In genomic region chr1:166045060-166045893, GRCm38 (mm10) we compare ENCODE assay signal across 9 mouse cellular contexts. TPM values are rescaled to one million over a fixed set of nuclear protein-coding genes. Genes with fewer than 3 reads are reported as not detected.
DNase-seq lines count a peak whose midpoint lies in the region; ATAC-seq and TF ChIP-seq lines count a peak whose summit lies in the region.
"Had no signal": no experiment of that assay in that cellular context is flagged by ENCODE, and none has a peak within 500 bp of the region (broad histone marks: within the 10 kb centered on the region; RNA-seq: fewer than 3 reads in every experiment).

No protein-coding gene starts in this region.

- 40% methylated on average over 14 of the region's 14 CpGs for WGBS in kidney, postnatal 0 days
- WGBS in embryonic facial prominence, embryonic 10.5 days = 13% methylated on average over 14 of the region's 14 CpGs
- 23% methylated on average over 14 of the region's 14 CpGs for WGBS in limb, embryonic 14.5 days

- no peak overlapping the region for H3K4me2 ChIP-seq in kidney, postnatal 0 days (ENCODE audit: low read length)
- peak overlapping the region; percentile 6; the same call in 1 of the 2 replicates for H3K4me2 ChIP-seq in limb, embryonic 14.5 days (replicated peaks; ENCODE audit: low read depth, low read length, severe bottlenecking)

- H3K36me3 ChIP-seq in kidney, postnatal 0 days (ENCODE audit: insufficient read depth, low read length) = no peaks in the 10 kb centered on the region
- no peaks in the 10 kb centered on the region for H3K36me3 ChIP-seq in embryonic facial prominence, embryonic 10.5 days (replicated peaks)
- H3K36me3 ChIP-seq in limb, embryonic 14.5 days (ENCODE audit: control insufficient read depth, insufficient read depth, low read length) = no peaks in the 10 kb centered on the region

- H3K9me3 ChIP-seq in kidney, postnatal 0 days (replicated peaks; ENCODE audit: low read length) = no peaks in the 10 kb centered on the region
- no peaks in the 10 kb centered on the region for H3K9me3 ChIP-seq in embryonic facial prominence, embryonic 10.5 days
- no peaks in the 10 kb centered on the region for H3K9me3 ChIP-seq in limb, embryonic 14.5 days (ENCODE audit: control insufficient read depth, low read length)

- no peak for TF ChIP-seq CTCF in kidney, postnatal 0 days (IDR thresholded peaks at IDR 0.05; ENCODE audit: low read depth)

- no peak overlapping the region for H3K27ac ChIP-seq in kidney, postnatal 0 days
- peak overlapping the region; percentile 74 for H3K27ac ChIP-seq in embryonic facial prominence, embryonic 10.5 days (replicated peaks)
- 0 out of 2 replicates have a peak overlapping the region, but pooled peaks have one; percentile 0 for H3K27ac ChIP-seq in limb, embryonic 14.5 days (replicated peaks; ENCODE audit: low read depth, low read length)

- DNase-seq in kidney, postnatal 0 days (ENCODE audit: low spot score) = peak; percentile 17
- no peak for DNase-seq in kidney, adult 11 months
- DNase-seq in embryonic facial prominence, embryonic 10.5 days (ENCODE audit: low spot score) = peak; percentile 71
- DNase-seq in limb, embryonic 14.5 days (ENCODE audit: low spot score) = peak; percentile 57
- peak; percentile 65 for DNase-seq in retina, postnatal 1 day
- no peak for DNase-seq in adrenal gland, postnatal 14 days
- no peak for DNase-seq in cerebellum, adult 11-12 months
- no peak for DNase-seq in gastrocnemius, postnatal 4 days (ENCODE audit: low spot score in 2 of 2)
- DNase-seq: kidney, adult 9 months had no signal

- H3K9ac ChIP-seq in kidney, postnatal 0 days (ENCODE audit: low read depth, low read length) = no peak overlapping the region
- no peak overlapping the region for H3K9ac ChIP-seq in limb, embryonic 14.5 days (ENCODE audit: low read depth, low read length, severe bottlenecking)

- no peak for ATAC-seq in kidney, postnatal 0 days (replicated peaks; ENCODE audit: low FRiP score, low read depth)
- ATAC-seq in limb, embryonic 14.5 days (ENCODE audit: low FRiP score, low read depth) = peak; percentile 64

- H3K27me3 ChIP-seq in kidney, postnatal 0 days (ENCODE audit: insufficient read depth, low read length) = no peaks in the 10 kb centered on the region
- H3K27me3 ChIP-seq in embryonic facial prominence, embryonic 10.5 days (replicated peaks; ENCODE audit: low read depth, poor library complexity, severe bottlenecking) = peaks cover 41% of the 10 kb centered on the region
- H3K27me3 ChIP-seq in limb, embryonic 14.5 days (ENCODE audit: control insufficient read depth, insufficient read depth, low read length) = peaks cover 6% of the 10 kb centered on the region; the same call in 1 of the 2 replicates

- H3K4me3 ChIP-seq in kidney, postnatal 0 days (replicated peaks; ENCODE audit: low read depth, low read length) = no peak overlapping the region
- H3K4me3 ChIP-seq in embryonic facial prominence, embryonic 10.5 days = peak overlapping the region; percentile 36
- no peak overlapping the region for H3K4me3 ChIP-seq in limb, embryonic 14.5 days (replicated peaks; ENCODE audit: low read length)

- H3K4me1 ChIP-seq in kidney, postnatal 0 days (replicated peaks; ENCODE audit: insufficient read depth, low read length) = no peaks in the 10 kb centered on the region; the same call in 1 of the 2 replicates
- peaks cover 71% of the 10 kb centered on the region for H3K4me1 ChIP-seq in embryonic facial prominence, embryonic 10.5 days
- H3K4me1 ChIP-seq in limb, embryonic 14.5 days (ENCODE audit: control insufficient read depth, insufficient read depth, low read length) = peaks cover 31% of the 10 kb centered on the region

- no peak for TF ChIP-seq POLR2A in limb, embryonic 14.5 days (IDR thresholded peaks at IDR 0.05; ENCODE audit: borderline replicate concordance, extremely low read depth, insufficient read depth, insufficient read length)

RNA-seq across cellular contexts. Expression of gene Pou2f1, which starts 42.8 kb away (rescaled TPM):
- polyA plus RNA-seq in kidney, postnatal 0 days (2015; fragmentation: Nextera tagmentation; extraction: Ambion mirVana) = 11.6 and 11.7 TPM in 2 replicates
- 27.0 and 28.1 TPM in 2 replicates for polyA plus RNA-seq in embryonic facial prominence, embryonic 10.5 days (2016; fragmentation: Nextera tagmentation; extraction: Ambion mirVana)
- polyA plus RNA-seq in limb, embryonic 14.5 days (2012; rRNA removed) = 7.3 and 9.9 TPM in 2 replicates
- polyA plus RNA-seq in limb, embryonic 14.5 days (2014; fragmentation: Nextera tagmentation; extraction: Ambion mirVana) = 15.7 and 16.4 TPM in 2 replicates
- total RNA-seq in adrenal gland, postnatal 14 days (2021) = 15.0 and 18.8 TPM in 2 replicates
- 10 to 100 TPM; 11.2 TPM for total RNA-seq in gastrocnemius, postnatal 4 days (2021)

Comparison
In these comparisons a context has a peak if more than half of its experiments do, and no peak if none do; other contexts are left out.
1. DNase-seq: peak in kidney, postnatal 0 days (single experiment), embryonic facial prominence, embryonic 10.5 days (single experiment), limb, embryonic 14.5 days (single experiment) and retina, postnatal 1 day (single experiment); none in kidney, adult 11 months (single experiment), adrenal gland, postnatal 14 days (single experiment), cerebellum, adult 11-12 months (single experiment) and gastrocnemius, postnatal 4 days (0 of 2).